23 mouse cellular contexts compared by ENCODE assay signal in genomic region chr16:5444785-5445184, GRCm38 (mm10).
DNase-seq lines count a peak whose midpoint lies in the region; ATAC-seq and TF ChIP-seq lines count a peak whose summit lies in the region.
"Had no signal": no experiment of that assay in that cellular context is flagged by ENCODE, and none has a peak within 500 bp of the region (broad histone marks: within the 10 kb centered on the region; RNA-seq: fewer than 3 reads in every experiment).

No protein-coding gene starts in this region.

- peaks cover 5% of the 10 kb centered on the region; the same call in 1 of the 2 replicates for H3K4me1 ChIP-seq in bone marrow, adult 2 months (ENCODE audit: control insufficient read depth, insufficient read depth, low read length)
- H3K4me1 ChIP-seq: embryonic facial prominence, embryonic 15.5 days; hindbrain, embryonic 13.5 days had no signal

- peak; percentile 31 for DNase-seq in A20 (ENCODE audit: low read depth, low spot score)
- no peak for DNase-seq in layer of hippocampus, postnatal 25 days (ENCODE audit: extremely low spot score in 1 of 2, low spot score in 1 of 2)
- no peak for DNase-seq in kidney, postnatal 4 days
- no peak for DNase-seq in layer of hippocampus, adult 2 months (ENCODE audit: low spot score in 2 of 2)
- DNase-seq: adrenal gland, postnatal 10 days; B cell, adult 2 months; cerebellum, adult 18-20 months; cerebellum, adult 9-11 months; embryo, embryonic 11 days; gastrocnemius, adult 2 months; gastrocnemius, postnatal 25 days; heart, adult 11 months; heart, postnatal 4 days had no signal

- no peak overlapping the region for H3K4me3 ChIP-seq in bone marrow, adult 2 months (replicated peaks; ENCODE audit: control insufficient read depth, low read depth, low read length)
- no peak overlapping the region for H3K4me3 ChIP-seq in layer of hippocampus, adult 2 months
- H3K4me3 ChIP-seq: embryonic facial prominence, embryonic 15.5 days; erythroblast, embryonic 14.5 days; forebrain, embryonic 10.5 days; gastrocnemius, adult 2 months; heart, embryonic 13.5 days; hindbrain, embryonic 13.5 days had no signal

- H3K27ac ChIP-seq in bone marrow, adult 2 months (ENCODE audit: control insufficient read depth, insufficient read depth, low read depth, low read length, poor library complexity), result peak overlapping the region; percentile 42; the same call in 1 of the 2 replicates
- no peak overlapping the region for H3K27ac ChIP-seq in layer of hippocampus, adult 2 months
- H3K27ac ChIP-seq: embryonic facial prominence, embryonic 15.5 days; forebrain, embryonic 10.5 days; gastrocnemius, adult 2 months; heart, embryonic 13.5 days; hindbrain, embryonic 13.5 days; hindbrain, postnatal 0 days had no signal

- peak; percentile 86 to 90 for ATAC-seq in hematopoietic stem cell, adult 5-6 weeks (replicated peaks in 1 of 2; ENCODE audit: insufficient read depth in 1 of 2, low FRiP score in 2 of 2, low TSS enrichment in 1 of 2, low read depth in 1 of 2, poor library complexity in 2 of 2, severe bottlenecking in 2 of 2)
- peak; percentile 75 for ATAC-seq in monocyte, adult 5-6 weeks (replicated peaks; ENCODE audit: insufficient number of reproducible peaks, low FRiP score, low TSS enrichment, poor library complexity, severe bottlenecking)
- ATAC-seq: forebrain, embryonic 14.5 days; hindbrain, postnatal 0 days had no signal

- TF ChIP-seq CTCF in bone marrow, adult 2 months (IDR thresholded peaks at IDR 0.05; ENCODE audit: control insufficient read depth, insufficient read depth, low read length), result no peak
- no peak for TF ChIP-seq CTCF in layer of hippocampus, adult 2 months (conservative IDR thresholded peaks at IDR 0.05)

- TF ChIP-seq POLR2A in bone marrow, adult 2 months (IDR thresholded peaks at IDR 0.05; ENCODE audit: borderline replicate concordance, control insufficient read depth, low read depth, low read length), result no peak

- 4% methylated on average over 2 of the region's 2 CpGs for WGBS in bone marrow, adult 2 months
